Mouse (Mus musculus) layer of hippocampus, adult 11-12 months (tissue): ENCODE measurements at regions not wholly inside any gene's neighbourhood (a gene's known extent, or its start where the extent isn't known, plus 50 kb on each side); places are given as distances from the start of the nearest gene placed in this dataset.
A peak's percentile ranks its signal among the peaks of the same experiment; 100 is the strongest.

ENCODE experiments used
- DNase-seq: peaks from one replicate; pipeline ENCODE4 v3.0.0; 2022; ENCODE audit warnings: low spot score

- DNase-seq: no peak
Measured at GRCm38 (mm10) chr8:34756916-34757315, 645.4 kb upstream of the Gm10131 start.

- no peak for DNase-seq
Measured at GRCm38 (mm10) chr8:34756171-34756570, 644.6 kb upstream of the Gm10131 start.

GRCm38 (mm10) chr8:34755480-34755879, 643.9 kb upstream of the Gm10131 start:
- DNase-seq: no peak

- no peak for DNase-seq
Measured at GRCm38 (mm10) chr8:34753046-34753445, 641.5 kb upstream of the Gm10131 start.

- no peak for DNase-seq
Measured at GRCm38 (mm10) chr8:34748521-34748920, 637.0 kb upstream of the Gm10131 start.

GRCm38 (mm10) chr8:34745706-34746105, 634.2 kb upstream of the Gm10131 start:
- DNase-seq: no peak

- DNase-seq: no peak
Measured at GRCm38 (mm10) chr8:34744682-34745081, 633.1 kb upstream of the Gm10131 start.

GRCm38 (mm10) chr8:34744179-34744578, 632.6 kb upstream of the Gm10131 start:
- DNase-seq: no peak

GRCm38 (mm10) chr8:34743137-34743536, 631.6 kb upstream of the Gm10131 start:
- no peak for DNase-seq

- no peak for DNase-seq
Measured at GRCm38 (mm10) chr8:34740836-34741235, 629.3 kb upstream of the Gm10131 start.

GRCm38 (mm10) chr8:34739836-34740804, 628.6 kb upstream of the Gm10131 start:
- DNase-seq: no peak

GRCm38 (mm10) chr8:34736214-34736613, 624.7 kb upstream of the Gm10131 start:
- no peak for DNase-seq

- DNase-seq: no peak
Measured at GRCm38 (mm10) chr8:34735006-34735405, 623.5 kb upstream of the Gm10131 start.

- no peak for DNase-seq
Measured at GRCm38 (mm10) chr8:34732808-34733207, 621.3 kb upstream of the Gm10131 start.

GRCm38 (mm10) chr8:34732362-34732761, 620.8 kb upstream of the Gm10131 start:
- DNase-seq: no peak

GRCm38 (mm10) chr8:34731096-34731999, 619.8 kb upstream of the Gm10131 start:
- no peak for DNase-seq

- no peak for DNase-seq
Measured at GRCm38 (mm10) chr8:34729585-34729984, 618.0 kb upstream of the Gm10131 start.

- no peak for DNase-seq
Measured at GRCm38 (mm10) chr8:34727699-34728098, 616.2 kb upstream of the Gm10131 start.

GRCm38 (mm10) chr8:34726145-34726767, 614.7 kb upstream of the Gm10131 start:
- DNase-seq: no peak

- DNase-seq: no peak
Measured at GRCm38 (mm10) chr8:34725546-34725945, 614.0 kb upstream of the Gm10131 start.

GRCm38 (mm10) chr8:34709911-34710733, 598.6 kb upstream of the Gm10131 start:
- peak; percentile 77 for DNase-seq
